Mouse (Mus musculus) lung, postnatal 0 days (tissue): Measurements from ENCODE around the gene Kdelr1.

Experiments
- CTCF ChIP-seq: IDR thresholded peaks from 2 replicates; pipeline ENCODE4 v1.5.1; 2016; ENCODE audit warnings: antibody characterized with exemption, mild to moderate bottlenecking
- EP300 ChIP-seq: IDR thresholded peaks from 2 replicates; pipeline ENCODE4 v1.6.1; 2016; ENCODE audit warnings: antibody characterized with exemption, mild to moderate bottlenecking, control low read depth

- no peak for TF ChIP-seq CTCF
- TF ChIP-seq EP300 = no peak
These were observed 4.7 kb upstream of the Kdelr1 start for GRCm38 (mm10) chr7:45867871-45868270.
